Mouse (Mus musculus): ENCODE data around the gene Nodal. TPM values are rescaled to one million over a fixed set of nuclear protein-coding genes. Genes with fewer than 3 reads are reported as not detected.

The Nodal gene
- total RNA-seq, 2 experiments from 2014 or later, result not detected

Other genes with a start within 250 kb of the Nodal start
- gene Tbata, start 246.0 kb upstream of the Nodal start, total RNA-seq (2021), result not detected
- 1 to 10 TPM; 2.1 to 3.9 TPM for gene Adamts14, start 144.5 kb upstream of the Nodal start, total RNA-seq (2021)
- gene Prf1, start 120.1 kb upstream of the Nodal start, total RNA-seq (2021), result under 1 TPM in 1 of 2 experiments, not detected in 1; 0.26 TPM
- 10 to 100 TPM; 21.0 to 22.8 TPM for gene Pald1, start 34.4 kb upstream of the Nodal start, total RNA-seq (2021)
- gene Eif4ebp2, start 34.7 kb downstream of the Nodal start, total RNA-seq (2021), result 100 to 1,000 TPM; 100 to 110 TPM
- 10 to 100 TPM; 15.1 to 24.4 TPM for gene Lrrc20, start 57.8 kb downstream of the Nodal start, total RNA-seq (2021)
- gene Npffr1, start 177.5 kb downstream of the Nodal start, total RNA-seq (2021), result under 1 TPM; 0.26 to 0.33 TPM
- gene Ppa1, start 230.6 kb downstream of the Nodal start, total RNA-seq (2021), result 100 to 1,000 TPM; 133 to 148 TPM